Mouse (Mus musculus) spleen, postnatal 10 days (tissue): ENCODE results near the gene Iqcf3.
"Not testable (repeated sequence)": the region's sequence is repeated elsewhere in the genome, so short reads cannot be mapped to it uniquely, and the experiment has no call there.

Experiments
- DNase-seq, 2 experiments: peaks; one replicate each; pipeline ENCODE4 v3.0.0; 2021 to 2022; ENCODE audit warnings: low spot score in 2 of 2

The Iqcf3 gene

GRCm38 (mm10) chr9:106561531-106561930 lies at the start of gene Iqcf3:
Gene Iqcf3 (minus strand): TSS chr9:106561631.
- DNase-seq, result no peak

- no peak for DNase-seq
Observed at GRCm38 (mm10) chr9:106610727-106611126, 49.3 kb upstream of the Iqcf3 start.

GRCm38 (mm10) chr9:106600546-106600945 lies 39.1 kb upstream of the Iqcf3 start:
- peak; percentile 8 to 53 for DNase-seq

GRCm38 (mm10) chr9:106598466-106598865 lies 37.0 kb upstream of the Iqcf3 start:
- no peak for DNase-seq

- no peak for DNase-seq
Observed at GRCm38 (mm10) chr9:106595836-106596235, 34.4 kb upstream of the Iqcf3 start.

- DNase-seq, result not testable (repeated sequence)
Observed at GRCm38 (mm10) chr9:106595402-106595801, 34.0 kb upstream of the Iqcf3 start.

GRCm38 (mm10) chr9:106592158-106592557 lies 30.7 kb upstream of the Iqcf3 start:
- DNase-seq, result no peak

- DNase-seq, result no peak
Observed at GRCm38 (mm10) chr9:106582552-106582951, 21.1 kb upstream of the Iqcf3 start.

GRCm38 (mm10) chr9:106580016-106580415 lies 18.6 kb upstream of the Iqcf3 start:
- no peak for DNase-seq

- no peak for DNase-seq
Observed at GRCm38 (mm10) chr9:106576112-106576511, 14.7 kb upstream of the Iqcf3 start.

- DNase-seq, result no peak
Observed at GRCm38 (mm10) chr9:106573366-106573765, 11.9 kb upstream of the Iqcf3 start.

GRCm38 (mm10) chr9:106572186-106572585 lies 10.8 kb upstream of the Iqcf3 start:
- no peak for DNase-seq

GRCm38 (mm10) chr9:106570896-106571295 lies 9.5 kb upstream of the Iqcf3 start, which contains the start of gene Iqcf4:
Gene Iqcf4 (minus strand): TSS chr9:106570996.
- DNase-seq, result no peak

GRCm38 (mm10) chr9:106566437-106566836 lies 5.0 kb upstream of the Iqcf3 start:
- DNase-seq, result peak in 1 of 2 experiments; percentile 31

- DNase-seq, result no peak
Observed at GRCm38 (mm10) chr9:106564025-106564424, 2.6 kb upstream of the Iqcf3 start.

GRCm38 (mm10) chr9:106562291-106562690 lies 860 bp upstream of the Iqcf3 start:
- no peak for DNase-seq

- DNase-seq, result no peak
Observed at GRCm38 (mm10) chr9:106534975-106535374, 26.5 kb downstream of the Iqcf3 start.

GRCm38 (mm10) chr9:106534296-106534695 lies 27.1 kb downstream of the Iqcf3 start:
- DNase-seq, result no peak

- DNase-seq, result peak in 1 of 2 experiments; percentile 20
Observed at GRCm38 (mm10) chr9:106531833-106532232, 29.6 kb downstream of the Iqcf3 start.

GRCm38 (mm10) chr9:106519909-106520308 lies 41.5 kb downstream of the Iqcf3 start:
- no peak for DNase-seq

GRCm38 (mm10) chr9:106519433-106519832 lies 42.0 kb downstream of the Iqcf3 start:
- no peak for DNase-seq

- no peak for DNase-seq
Observed at GRCm38 (mm10) chr9:106514273-106514672, 47.2 kb downstream of the Iqcf3 start, which contains the start of gene Iqcf5. Gene Iqcf5 (plus strand): TSS chr9:106514573.

GRCm38 (mm10) chr9:106513566-106513965 lies 47.9 kb downstream of the Iqcf3 start:
- no peak for DNase-seq

- DNase-seq, result no peak
Observed at GRCm38 (mm10) chr9:106512729-106513450, 48.5 kb downstream of the Iqcf3 start.
